Comparison of ENCODE assay signal across 11 mouse cellular contexts in the genomic region with DNA sequence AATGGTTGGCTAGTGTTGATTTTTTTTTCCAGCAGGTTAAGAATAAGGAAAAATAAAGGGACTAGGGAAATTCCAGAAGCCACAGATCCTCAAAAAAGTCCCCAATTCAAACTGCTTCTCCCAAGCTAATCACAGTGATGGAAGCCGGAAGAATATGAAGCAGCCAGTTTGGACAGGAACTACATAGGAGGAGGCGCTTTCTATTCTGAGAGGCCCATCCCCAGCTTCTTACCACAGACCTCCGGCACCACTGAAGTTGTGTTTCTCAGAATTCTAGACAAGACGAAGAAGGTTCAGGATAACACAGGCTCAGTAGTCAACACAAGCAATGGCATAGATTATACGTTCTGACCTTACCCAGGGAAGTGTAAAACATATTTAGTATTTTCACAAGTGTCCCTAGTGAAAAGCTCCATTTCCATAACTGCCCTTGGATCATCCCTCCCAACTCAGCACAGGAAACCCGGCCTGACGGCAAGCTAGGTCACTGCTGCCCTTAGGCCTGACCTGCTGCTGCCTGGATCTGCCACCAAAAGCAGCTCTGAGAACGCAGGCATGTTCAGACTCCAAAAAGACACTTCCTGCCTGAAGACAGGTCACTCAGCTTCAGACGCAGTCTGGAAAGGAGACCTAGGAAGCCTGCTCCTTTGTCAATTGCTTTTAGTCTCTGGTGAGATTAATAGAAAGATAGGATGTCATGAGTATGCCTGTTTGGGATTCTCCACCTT.
A peak's percentile ranks its signal among the peaks of the same experiment; 100 is the strongest.
DNase-seq lines count a peak whose midpoint lies in the region; ATAC-seq and TF ChIP-seq lines count a peak whose summit lies in the region.
"Had no signal": no experiment of that assay in that cellular context is flagged by ENCODE, and none has a peak within 500 bp of the region (broad histone marks: within the 10 kb centered on the region; RNA-seq: fewer than 3 reads in every experiment).

No protein-coding gene starts in this region.

- no peaks in the 10 kb centered on the region for H3K36me3 ChIP-seq in heart, postnatal 0 days (replicated peaks; ENCODE audit: control insufficient read depth, insufficient read depth, low read length)
- H3K36me3 ChIP-seq in macrophage (ENCODE audit: inconsistent target) = no peaks in the 10 kb centered on the region
- H3K36me3 ChIP-seq: forebrain, embryonic 10.5 days; lung, embryonic 15.5 days had no signal

- no peaks in the 10 kb centered on the region for H3K9me3 ChIP-seq in heart, postnatal 0 days (replicated peaks; ENCODE audit: control insufficient read depth, low read length)
- H3K9me3 ChIP-seq: forebrain, embryonic 10.5 days; lung, embryonic 15.5 days had no signal

- ATAC-seq in heart, postnatal 0 days (ENCODE audit: insufficient read depth, low read depth) = no peak
- ATAC-seq in CD4-positive, CD25-positive, alpha-beta regulatory T cell, adult 4 months = peak; percentile 66
- peak; percentile 43; the same call in 1 of the 2 replicates for ATAC-seq in granulocyte monocyte progenitor cell, adult 5-6 weeks (replicated peaks; ENCODE audit: poor library complexity, severe bottlenecking)
- ATAC-seq: midbrain, embryonic 16.5 days had no signal

- 49% methylated on average over 9 of the region's 9 CpGs for WGBS in heart, postnatal 0 days
- WGBS in macrophage (ENCODE audit: missing documents) = 21% methylated on average over 9 of the region's 9 CpGs

- H3K27ac ChIP-seq in heart, postnatal 0 days (ENCODE audit: low read depth) = 0 out of 2 replicates have a peak overlapping the region, but pooled peaks have one; percentile 13
- H3K27ac ChIP-seq in macrophage = peak overlapping the region; percentile 29
- H3K27ac ChIP-seq: forebrain, embryonic 10.5 days; lung, embryonic 15.5 days had no signal

- TF ChIP-seq CTCF in heart, postnatal 0 days (IDR thresholded peaks at IDR 0.05; ENCODE audit: low read depth) = no peak

- no peak overlapping the region for H3K4me2 ChIP-seq in heart, postnatal 0 days (ENCODE audit: low read depth, low read length)
- H3K4me2 ChIP-seq: lung, embryonic 15.5 days had no signal

- intact Hi-C loops in heart, postnatal 36 days (cut with DNase I) = loop anchor here (5.0 kb wide), 2 partner anchors 56 to 221 kb away; partner anchors contain the start of gene Zfand5
- intact Hi-C loops in left cerebral cortex, postnatal 10 days (cut with DNase I) = no loop called here

- no peak overlapping the region for H3K9ac ChIP-seq in heart, postnatal 0 days (replicated peaks; ENCODE audit: low read depth, low read length)
- H3K9ac ChIP-seq: lung, embryonic 15.5 days had no signal

- no peaks in the 10 kb centered on the region for H3K27me3 ChIP-seq in heart, postnatal 0 days (ENCODE audit: control insufficient read depth, insufficient read depth, low read length)
- H3K27me3 ChIP-seq: lung, embryonic 15.5 days had no signal

- no peaks in the 10 kb centered on the region for H3K4me1 ChIP-seq in heart, postnatal 0 days (ENCODE audit: control insufficient read depth, insufficient read depth)
- H3K4me1 ChIP-seq: forebrain, embryonic 10.5 days; lung, embryonic 15.5 days had no signal

- no peak overlapping the region for H3K4me3 ChIP-seq in heart, postnatal 0 days (ENCODE audit: low read depth, low read length)
- H3K4me3 ChIP-seq in macrophage (ENCODE audit: inconsistent target) = no peak overlapping the region
- H3K4me3 ChIP-seq: forebrain, embryonic 10.5 days; lung, embryonic 15.5 days had no signal

- DNase-seq in heart, postnatal 0 days (ENCODE audit: low spot score) = no peak
- no peak for DNase-seq in heart, postnatal 36 days
- no peak for DNase-seq in lung, adult 18-20 months
- no peak for DNase-seq in left cerebral cortex, postnatal 10 days (ENCODE audit: extremely low spot score in 1 of 2, low spot score in 2 of 2)
- DNase-seq: right cerebral cortex, postnatal 25 days had no signal

- TF ChIP-seq EP300 in heart, postnatal 0 days (IDR thresholded peaks at IDR 0.05; ENCODE audit: low read depth) = no peak

- no peaks in the 10 kb centered on the region for H3K79me2 ChIP-seq in macrophage (ENCODE audit: inconsistent target)
